Comparison of ENCODE assay signal across 10 mouse cellular contexts in genomic region chr7:16695025-16695424, GRCm38 (mm10). TPM values are rescaled to one million over a fixed set of nuclear protein-coding genes. Genes with fewer than 3 reads are reported as not detected.
DNase-seq lines count a peak whose midpoint lies in the region; ATAC-seq lines count a peak whose summit lies in the region.
"Had no signal": no experiment of that assay in that cellular context is flagged by ENCODE, and none has a peak within 500 bp of the region (broad histone marks: within the 10 kb centered on the region; RNA-seq: fewer than 3 reads in every experiment).

No protein-coding gene starts in this region.

- H3K9me3 ChIP-seq in kidney, embryonic 16.5 days (ENCODE audit: low read length) = no peaks in the 10 kb centered on the region
- no peaks in the 10 kb centered on the region for H3K9me3 ChIP-seq in forebrain, embryonic 13.5 days (replicated peaks)
- no peaks in the 10 kb centered on the region for H3K9me3 ChIP-seq in limb, embryonic 10.5 days (replicated peaks)
- H3K9me3 ChIP-seq: hindbrain, embryonic 15.5 days had no signal

- no peak overlapping the region for H3K4me3 ChIP-seq in kidney, embryonic 16.5 days (ENCODE audit: low read length)
- no peak overlapping the region for H3K4me3 ChIP-seq in forebrain, embryonic 13.5 days
- H3K4me3 ChIP-seq in limb, embryonic 10.5 days = no peak overlapping the region
- H3K4me3 ChIP-seq: hindbrain, embryonic 15.5 days had no signal

- no peak overlapping the region for H3K9ac ChIP-seq in kidney, embryonic 16.5 days (replicated peaks; ENCODE audit: low read length)
- no peak overlapping the region for H3K9ac ChIP-seq in forebrain, embryonic 13.5 days
- H3K9ac ChIP-seq: hindbrain, embryonic 15.5 days had no signal

- 29% methylated on average over 3 of the region's 3 CpGs for WGBS in kidney, embryonic 16.5 days
- 37% methylated on average over 3 of the region's 3 CpGs for WGBS in forebrain, embryonic 13.5 days
- WGBS in limb, embryonic 10.5 days = 37% methylated on average over 3 of the region's 3 CpGs

- H3K36me3 ChIP-seq in kidney, embryonic 16.5 days (ENCODE audit: insufficient read depth, low read length) = no peaks in the 10 kb centered on the region
- no peaks in the 10 kb centered on the region for H3K36me3 ChIP-seq in forebrain, embryonic 13.5 days (ENCODE audit: poor library complexity, severe bottlenecking)
- H3K36me3 ChIP-seq in limb, embryonic 10.5 days = no peaks in the 10 kb centered on the region
- H3K36me3 ChIP-seq: hindbrain, embryonic 15.5 days had no signal

- peak; percentile 15 for DNase-seq in kidney, adult 11 months
- DNase-seq in 3T3-L1 (ENCODE audit: low read depth, low spot score) = peak; percentile 16
- DNase-seq in CD4-positive, CD25-positive, alpha-beta regulatory T cell, adult 2 months (ENCODE audit: low read depth, low spot score) = peak; percentile 87
- DNase-seq in brain, adult 2 months (ENCODE audit: low read depth, low spot score) = peak; percentile 25
- peak; percentile 26 to 50 for DNase-seq in layer of hippocampus, postnatal 14 days (ENCODE audit: low spot score in 2 of 2)
- no peak for DNase-seq in limb, embryonic 10.5 days (ENCODE audit: low spot score)

- H3K4me1 ChIP-seq in kidney, embryonic 16.5 days (ENCODE audit: insufficient read depth, low read length) = no peaks in the 10 kb centered on the region
- no peaks in the 10 kb centered on the region for H3K4me1 ChIP-seq in forebrain, embryonic 13.5 days
- no peaks in the 10 kb centered on the region for H3K4me1 ChIP-seq in limb, embryonic 10.5 days
- H3K4me1 ChIP-seq: hindbrain, embryonic 15.5 days had no signal

- H3K27ac ChIP-seq in kidney, embryonic 16.5 days (ENCODE audit: low read length) = no peak overlapping the region
- H3K27ac ChIP-seq in forebrain, embryonic 13.5 days = no peak overlapping the region
- H3K27ac ChIP-seq in limb, embryonic 10.5 days = no peak overlapping the region
- H3K27ac ChIP-seq: hindbrain, embryonic 15.5 days had no signal

- H3K4me2 ChIP-seq in kidney, embryonic 16.5 days (replicated peaks; ENCODE audit: low read depth, low read length) = no peak overlapping the region
- H3K4me2 ChIP-seq in forebrain, embryonic 13.5 days = no peak overlapping the region
- H3K4me2 ChIP-seq: hindbrain, embryonic 15.5 days had no signal

- no peaks in the 10 kb centered on the region for H3K27me3 ChIP-seq in kidney, embryonic 16.5 days (ENCODE audit: insufficient read depth, low read length)
- H3K27me3 ChIP-seq in forebrain, embryonic 13.5 days = no peaks in the 10 kb centered on the region
- H3K27me3 ChIP-seq in limb, embryonic 10.5 days (ENCODE audit: low read depth, poor library complexity, severe bottlenecking) = no peaks in the 10 kb centered on the region
- H3K27me3 ChIP-seq: hindbrain, embryonic 15.5 days had no signal

- ATAC-seq in kidney, embryonic 16.5 days (ENCODE audit: low FRiP score, low TSS enrichment) = no peak
- ATAC-seq in forebrain, embryonic 13.5 days = no peak

RNA-seq across cellular contexts. Expression of gene Ceacam15, which starts 19.5 kb away (rescaled TPM):
- not detected in 2 replicates for polyA plus RNA-seq in kidney, embryonic 16.5 days (2015; fragmentation: Nextera tagmentation; extraction: Ambion mirVana)
- not detected for total RNA-seq in layer of hippocampus, postnatal 14 days (2021)
- polyA plus RNA-seq in forebrain, embryonic 13.5 days (2015; fragmentation: Nextera tagmentation; extraction: Ambion mirVana) = not detected in 2 replicates
- not detected in 2 replicates for polyA plus RNA-seq in limb, embryonic 10.5 days (2016; fragmentation: Nextera tagmentation; extraction: Ambion mirVana)
- total RNA-seq: common myeloid progenitor, adult 5-6 weeks had no signal
- polyA plus RNA-seq: hindbrain, embryonic 15.5 days had no signal

RNA-seq across cellular contexts. Expression of gene Ceacam9, which starts 26.7 kb away (rescaled TPM):
- not detected in 2 replicates for polyA plus RNA-seq in kidney, embryonic 16.5 days (2015; fragmentation: Nextera tagmentation; extraction: Ambion mirVana)
- not detected for total RNA-seq in layer of hippocampus, postnatal 14 days (2021)
- not detected in 2 replicates for polyA plus RNA-seq in forebrain, embryonic 13.5 days (2015; fragmentation: Nextera tagmentation; extraction: Ambion mirVana)
- polyA plus RNA-seq in limb, embryonic 10.5 days (2016; fragmentation: Nextera tagmentation; extraction: Ambion mirVana) = not detected in 2 replicates
- total RNA-seq: common myeloid progenitor, adult 5-6 weeks had no signal

RNA-seq across cellular contexts. Expression of gene Ap2s1, which starts 43.2 kb away (rescaled TPM):
- polyA plus RNA-seq in kidney, embryonic 16.5 days (2015; fragmentation: Nextera tagmentation; extraction: Ambion mirVana) = 269 and 282 TPM in 2 replicates
- 100 to 1,000 TPM; 337 to 357 TPM for total RNA-seq in layer of hippocampus, postnatal 14 days (2021)
- polyA plus RNA-seq in forebrain, embryonic 13.5 days (2015; fragmentation: Nextera tagmentation; extraction: Ambion mirVana) = 328 and 333 TPM in 2 replicates
- polyA plus RNA-seq in limb, embryonic 10.5 days (2016; fragmentation: Nextera tagmentation; extraction: Ambion mirVana) = 250 and 252 TPM in 2 replicates
